Mouse (Mus musculus) E14TG2a.4 (cell line): ENCODE measurements around the gene Sh3d19.

Experiments used
- CTCF ChIP-seq: conservative IDR thresholded peaks from 2 replicates; pipeline ENCODE4 v1.5.1; 2014; ENCODE audit warnings: low read length
- POU5F1 ChIP-seq: IDR thresholded peaks from 2 replicates; pipeline ENCODE4 v1.6.1; 2014; ENCODE audit warnings: low read length, borderline replicate concordance

DNA sequence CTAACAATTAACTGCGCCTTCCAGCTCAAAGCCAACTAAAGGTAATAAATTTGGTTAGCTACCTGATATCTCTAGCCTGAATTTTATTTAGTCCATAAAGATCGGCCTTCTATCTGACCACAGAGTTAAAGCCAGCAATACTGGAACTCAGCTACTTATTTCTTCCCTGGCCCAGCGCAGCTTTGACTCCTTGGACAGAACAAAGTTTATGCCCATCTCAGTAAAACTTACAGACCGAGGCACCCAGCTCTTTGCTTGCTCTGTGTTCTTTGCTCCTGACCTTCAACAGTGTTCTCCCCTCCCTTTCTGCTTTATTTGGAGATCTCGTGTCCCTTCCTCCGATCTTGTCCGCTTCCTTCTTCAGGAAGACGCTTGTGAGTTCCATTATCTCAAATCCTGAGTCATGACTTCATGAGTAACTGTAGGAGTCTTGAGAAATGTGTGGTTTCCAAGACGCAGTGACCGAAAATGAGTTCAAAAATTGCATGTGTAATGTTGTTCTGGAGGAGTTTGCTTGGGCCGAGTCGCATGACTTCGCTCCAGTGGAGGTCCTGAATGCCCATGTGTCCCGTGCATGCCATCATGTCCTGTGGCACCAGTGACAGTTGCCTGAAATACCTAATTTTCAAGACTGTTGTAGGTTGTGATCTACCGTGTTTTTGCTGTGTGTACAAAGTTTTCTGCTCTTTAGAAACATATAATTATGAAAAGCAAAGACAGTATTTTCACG, 50.2 kb downstream of the Sh3d19 start:
- TF ChIP-seq CTCF: no peak
- TF ChIP-seq POU5F1: no peak
